Mouse (Mus musculus): ENCODE results near the gene Gm973. TPM values are rescaled to one million over a fixed set of nuclear protein-coding genes. Genes with fewer than 3 reads are reported as not detected.

Gm973 gene
- total and polyA plus RNA-seq, 3 experiments: 2.3 to 14.9 (median 7.6) TPM

DNA sequence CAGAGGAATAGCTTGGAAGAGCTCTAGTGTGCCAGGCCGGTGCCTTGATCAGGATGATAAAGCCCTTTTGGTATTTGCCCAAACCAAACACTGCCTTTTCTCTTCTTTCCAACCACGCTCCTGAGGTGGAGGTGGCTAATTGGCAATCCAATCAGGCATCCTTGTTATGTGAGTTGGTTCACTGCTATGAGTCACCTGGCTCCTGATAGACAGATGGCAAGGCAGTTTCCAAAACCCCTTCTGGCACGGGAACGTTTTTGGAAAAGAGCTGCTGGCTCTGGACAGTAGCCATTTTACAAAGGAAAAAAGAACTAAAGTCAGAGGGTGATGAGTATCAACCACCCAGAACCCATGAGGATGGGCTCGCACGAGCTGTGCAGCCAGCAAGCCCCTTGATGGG lies 50.9 kb downstream of the Gm973 start:
- Histone ChIP-seq H3K4me2 (ENCODE audit: insufficient read depth, low read depth, poor library complexity, severe bottlenecking) (no peak overlapping the region), H3K27ac (ENCODE audit: insufficient read depth, low read depth) (no peak overlapping the region), H3K9me3 (replicated peaks; ENCODE audit: low read length) (peaks cover 6% of the 10 kb centered on the region), H3K27me3 (replicated peaks) (no peaks in the 10 kb centered on the region), H3K4me3 (replicated peaks in 1 of 3; ENCODE audit: low read depth in 2 of 3, low read length in 2 of 3, poor library complexity in 1 of 3) (no peak overlapping the region), H3K36me3 (replicated peaks in 1 of 2; ENCODE audit: control insufficient read depth in 1 of 2, insufficient read depth in 1 of 2, low read length in 1 of 2) (no peaks in the 10 kb centered on the region), H3K9ac (ENCODE audit: insufficient read depth, low read depth) (no peak overlapping the region), H3K79me2 (replicated peaks; ENCODE audit: control insufficient read depth, extremely low read depth, insufficient read depth, poor library complexity, severe bottlenecking) (no peaks in the 10 kb centered on the region), H3K4me1 (ENCODE audit: control insufficient read depth in 1 of 2, insufficient read depth in 2 of 2) (peaks cover 11 to 43% of the 10 kb centered on the region in 2 experiments)
- dilution Hi-C loops (cut with MboI; ENCODE audit: extremely low pct_ligation_motif_present, extremely low pct_unique_long_range_greater_than_20kb, low sequenced_read_pairs) (no loop called here), in situ Hi-C loops (cut with MboI; ENCODE audit: low pct_ligation_motif_present, low pct_unique_long_range_greater_than_20kb, low sequenced_read_pairs) (loop anchor here (5.0 kb wide), 1 partner anchor 40 kb away; no protein-coding TSS in a partner anchor)
- no peak for DNase-seq (ENCODE audit: extremely low read depth)
- TF ChIP-seq POLR2A (IDR thresholded peaks at IDR 0.05; ENCODE audit: low read depth, low read length) (no peak), ZKSCAN1 (IDR thresholded peaks at IDR 0.05; ENCODE audit: borderline replicate concordance, low read depth, low read length) (no peak), BHLHE40 (IDR thresholded peaks at IDR 0.05; ENCODE audit: low read depth, low read length) (no peak)

DNA sequence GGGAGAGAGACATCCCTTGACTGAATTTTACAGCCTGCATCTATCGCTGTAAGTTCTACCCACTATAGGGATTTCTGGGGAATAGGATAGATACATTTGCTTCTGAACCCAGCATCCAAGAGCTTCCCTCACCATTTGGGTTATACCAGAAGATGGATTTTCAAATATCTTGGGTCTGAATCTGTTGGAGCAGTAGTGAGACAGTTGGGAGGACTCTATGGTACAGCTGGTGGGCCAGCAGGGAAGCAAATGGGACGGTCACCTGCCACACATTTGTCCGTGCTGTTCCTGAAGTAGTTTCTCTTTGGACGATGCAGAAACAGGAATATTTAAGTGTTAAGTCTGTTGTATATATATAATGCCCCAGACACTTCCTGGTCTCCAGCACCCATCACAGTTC lies 51.5 kb downstream of the Gm973 start:
- Histone ChIP-seq H3K27ac (ENCODE audit: insufficient read depth, low read depth) (no peak overlapping the region), H3K36me3 (replicated peaks in 1 of 2; ENCODE audit: control insufficient read depth in 1 of 2, insufficient read depth in 1 of 2, low read length in 1 of 2) (no peaks in the 10 kb centered on the region), H3K79me2 (replicated peaks; ENCODE audit: control insufficient read depth, extremely low read depth, insufficient read depth, poor library complexity, severe bottlenecking) (no peaks in the 10 kb centered on the region), H3K4me2 (ENCODE audit: insufficient read depth, low read depth, poor library complexity, severe bottlenecking) (no peak overlapping the region), H3K4me1 (ENCODE audit: control insufficient read depth in 1 of 2, insufficient read depth in 2 of 2) (peaks cover 11 to 43% of the 10 kb centered on the region in 2 experiments), H3K4me3 (replicated peaks in 1 of 3; ENCODE audit: low read depth in 2 of 3, low read length in 2 of 3, poor library complexity in 1 of 3) (no peak overlapping the region), H3K9me3 (replicated peaks; ENCODE audit: low read length) (peaks cover 6% of the 10 kb centered on the region), H3K27me3 (replicated peaks) (no peaks in the 10 kb centered on the region), H3K9ac (ENCODE audit: insufficient read depth, low read depth) (no peak overlapping the region)
- in situ Hi-C loops (cut with MboI; ENCODE audit: low pct_ligation_motif_present, low pct_unique_long_range_greater_than_20kb, low sequenced_read_pairs) (loop anchor here (5.0 kb wide), 1 partner anchor 40 kb away; no protein-coding TSS in a partner anchor), dilution Hi-C loops (cut with MboI; ENCODE audit: extremely low pct_ligation_motif_present, extremely low pct_unique_long_range_greater_than_20kb, low sequenced_read_pairs) (no loop called here)
- DNase-seq (ENCODE audit: extremely low read depth): no peak
- TF ChIP-seq TBP (conservative IDR thresholded peaks at IDR 0.05; ENCODE audit: low read depth, low read length): no peak
- TF ChIP-seq POLR2AphosphoS2 (IDR thresholded peaks at IDR 0.05; ENCODE audit: low read depth, low read length): no peak
- TF ChIP-seq ZKSCAN1 (IDR thresholded peaks at IDR 0.05; ENCODE audit: borderline replicate concordance, low read depth, low read length): no peak
- no peak for TF ChIP-seq CTCF (conservative IDR thresholded peaks at IDR 0.05 in 1 of 2, IDR thresholded peaks at IDR 0.05 in 1 of 2; ENCODE audit: low read depth in 2 of 2, low read length in 2 of 2)
- TF ChIP-seq E2F4 (IDR thresholded peaks at IDR 0.05; ENCODE audit: insufficient replicate concordance, low read depth, low read length): no peak
- TF ChIP-seq GABPA (IDR thresholded peaks at IDR 0.05; ENCODE audit: insufficient replicate concordance, low read depth, low read length): no peak
- TF ChIP-seq NRF1 (IDR thresholded peaks at IDR 0.05; ENCODE audit: low read depth, low read length): no peak
- TF ChIP-seq USF2 (conservative IDR thresholded peaks at IDR 0.05; ENCODE audit: low read depth, low read length): no peak
- no peak for TF ChIP-seq MAFK (IDR thresholded peaks at IDR 0.05; ENCODE audit: insufficient replicate concordance, low read length)
- TF ChIP-seq UBTF (IDR thresholded peaks at IDR 0.05; ENCODE audit: low read depth, low read length): no peak
- TF ChIP-seq PAX5 (IDR thresholded peaks at IDR 0.05; ENCODE audit: low read length): no peak
- TF ChIP-seq JUND (conservative IDR thresholded peaks at IDR 0.05; ENCODE audit: low read depth, low read length): no peak

DNA sequence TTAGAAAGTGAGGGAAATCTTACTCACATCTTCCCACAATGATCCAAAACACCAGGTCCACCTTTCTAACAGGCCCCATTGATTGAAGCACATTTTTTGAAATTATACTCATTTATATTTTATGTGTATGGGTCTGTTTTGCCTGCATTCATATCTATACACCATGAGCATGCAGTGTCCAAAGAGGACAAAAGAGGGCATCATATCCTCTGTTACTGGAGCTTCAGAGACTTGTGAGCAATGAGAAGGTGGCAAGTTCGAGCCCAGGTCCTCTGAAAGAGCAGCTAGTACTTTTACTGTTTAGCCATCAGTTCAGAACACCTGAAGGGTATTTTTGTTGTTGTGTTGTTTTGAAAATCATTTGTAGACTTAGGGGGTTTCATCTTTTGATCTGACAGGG lies 52.2 kb downstream of the Gm973 start:
- peaks cover 11 to 36% of the 10 kb centered on the region in 2 experiments for H3K4me1 ChIP-seq (ENCODE audit: control insufficient read depth in 1 of 2, insufficient read depth in 2 of 2)
- no peak for DNase-seq (ENCODE audit: extremely low read depth)
- dilution Hi-C loops (cut with MboI; ENCODE audit: extremely low pct_ligation_motif_present, extremely low pct_unique_long_range_greater_than_20kb, low sequenced_read_pairs): no loop called here
- H3K4me3 ChIP-seq (replicated peaks in 1 of 3; ENCODE audit: low read depth in 2 of 3, low read length in 2 of 3, poor library complexity in 1 of 3): no peak overlapping the region
- H3K79me2 ChIP-seq (replicated peaks; ENCODE audit: control insufficient read depth, extremely low read depth, insufficient read depth, poor library complexity, severe bottlenecking): no peaks in the 10 kb centered on the region
- TF ChIP-seq SMC3 (IDR thresholded peaks at IDR 0.05; ENCODE audit: low read depth, low read length): peak; percentile 56
- TF ChIP-seq CTCF (conservative IDR thresholded peaks at IDR 0.05 in 1 of 2, IDR thresholded peaks at IDR 0.05 in 1 of 2; ENCODE audit: low read depth in 2 of 2, low read length in 2 of 2): peak in 1 of 2 experiments; percentile 56; a peak in 2 of 4 replicates
- TF ChIP-seq MXI1 (IDR thresholded peaks at IDR 0.05; ENCODE audit: low read depth, low read length): no peak
- no peak for TF ChIP-seq GABPA (IDR thresholded peaks at IDR 0.05; ENCODE audit: insufficient replicate concordance, low read depth, low read length)
- TF ChIP-seq RAD21 (IDR thresholded peaks at IDR 0.05; ENCODE audit: low read depth, low read length): peak; percentile 58
- TF ChIP-seq MYC (IDR thresholded peaks at IDR 0.05; ENCODE audit: low read depth, low read length): no peak
- no peak overlapping the region for H3K9ac ChIP-seq (ENCODE audit: insufficient read depth, low read depth)
- H3K9me3 ChIP-seq (replicated peaks; ENCODE audit: low read length): peaks cover under 1% of the 10 kb centered on the region
- H3K27ac ChIP-seq (ENCODE audit: insufficient read depth, low read depth): no peak overlapping the region
- H3K4me2 ChIP-seq (ENCODE audit: insufficient read depth, low read depth, poor library complexity, severe bottlenecking): no peak overlapping the region
- in situ Hi-C loops (cut with MboI; ENCODE audit: low pct_ligation_motif_present, low pct_unique_long_range_greater_than_20kb, low sequenced_read_pairs): loop anchor here (5.0 kb wide), 1 partner anchor 39 kb away; no protein-coding TSS in a partner anchor
- no peaks in the 10 kb centered on the region for H3K27me3 ChIP-seq (replicated peaks)
- H3K36me3 ChIP-seq (replicated peaks in 1 of 2; ENCODE audit: control insufficient read depth in 1 of 2, insufficient read depth in 1 of 2, low read length in 1 of 2): no peaks in the 10 kb centered on the region

Data from CH12.LX (cell line).